Mouse (Mus musculus): Measurements from ENCODE around the gene Iqch.

DNA sequence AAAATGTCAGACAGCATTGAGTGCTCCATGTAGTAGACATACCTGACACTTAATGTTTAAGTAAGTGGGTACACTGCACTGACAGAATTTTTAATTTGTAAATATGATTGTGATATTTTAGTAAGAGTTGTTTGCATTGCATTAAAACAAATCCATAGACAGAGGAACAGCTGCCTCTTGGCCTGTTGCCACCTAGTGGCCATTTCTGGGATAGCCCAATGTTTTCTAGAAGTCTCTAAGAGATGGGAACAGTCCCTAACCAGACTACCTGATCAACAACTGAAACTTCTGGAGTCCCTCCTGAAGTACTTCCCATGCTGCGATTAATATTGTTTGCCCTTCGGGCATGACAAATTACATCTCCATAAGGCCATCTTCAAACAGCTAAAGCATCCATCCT, 140.0 kb downstream of the Iqch start:
- peak; percentile 67 for TF ChIP-seq CTCF (IDR thresholded peaks at IDR 0.05; ENCODE audit: low read depth, low read length)
- no peak for TF ChIP-seq POLR2A (IDR thresholded peaks at IDR 0.05; ENCODE audit: extremely low read depth, insufficient read depth, low read length)

All from liver, adult 2 months (tissue).